Mouse (Mus musculus) heart, postnatal 0 days (tissue): ENCODE results near the gene Foxp1. TPM values are rescaled to one million over a fixed set of nuclear protein-coding genes. Genes with fewer than 3 reads are reported as not detected.

Experiments used
- ATAC-seq: fragments of 200-750 bp; cut with Nextera tagmentation; 2 replicates; pipeline ENCODE4 v1.8.0; 2017; ENCODE audit warnings: low read depth, moderate number of reproducible peaks, moderate library complexity; ENCODE audit not compliant: insufficient read depth
- DNase-seq: peaks from one replicate; pipeline ENCODE4 v3.0.0-alpha.2; 2016; ENCODE audit warnings: low spot score
- H3K27ac ChIP-seq: fragments of 300-500 bp; sonication (generic); 2 replicates; pipeline ENCODE4 v1.5.1; 2014; ENCODE audit warnings: low read depth, mild to moderate bottlenecking
- H3K27me3 ChIP-seq: fragments of 300-500 bp; sonication (generic); 2 replicates; pipeline ENCODE4 v1.6.1; 2014; ENCODE audit warnings: low read length, mixed read lengths; ENCODE audit not compliant: control insufficient read depth, insufficient read depth
- H3K36me3 ChIP-seq: fragments of 300-500 bp; sonication (generic); replicated peaks from 2 replicates; pipeline ENCODE4 v1.6.1; 2014; ENCODE audit warnings: low read length, mixed read lengths; ENCODE audit not compliant: control insufficient read depth, insufficient read depth
- H3K4me1 ChIP-seq: fragments of 300-500 bp; sonication (generic); 2 replicates; pipeline ENCODE4 v1.6.1; 2014; ENCODE audit warnings: antibody characterized with exemption; ENCODE audit not compliant: control insufficient read depth, insufficient read depth
- H3K4me2 ChIP-seq: fragments of 300-500 bp; sonication (generic); 2 replicates; pipeline ENCODE4 v1.6.1; 2014; ENCODE audit warnings: low read depth, mild to moderate bottlenecking, low read length, moderate library complexity
- H3K4me3 ChIP-seq: fragments of 300-500 bp; sonication (generic); 2 replicates; pipeline ENCODE4 v1.5.1; 2014; ENCODE audit warnings: low read depth, low read length
- H3K9ac ChIP-seq: fragments of 300-500 bp; sonication (generic); replicated peaks from 2 replicates; pipeline ENCODE4 v1.6.1; 2014; ENCODE audit warnings: low read depth, low read length, mixed read lengths
- H3K9me3 ChIP-seq: fragments of 300-500 bp; sonication (generic); replicated peaks from 2 replicates; pipeline ENCODE4 v1.6.1; 2016; ENCODE audit warnings: low read length; ENCODE audit not compliant: control insufficient read depth
- CTCF ChIP-seq: IDR thresholded peaks from 2 replicates; pipeline ENCODE4 v1.5.1; 2016; ENCODE audit warnings: antibody characterized with exemption, control low read depth, low read depth
- EP300 ChIP-seq: IDR thresholded peaks from 2 replicates; pipeline ENCODE4 v1.6.1; 2016; ENCODE audit warnings: antibody characterized with exemption, low read depth
- WGBS: fragments of 180-500 bp; shearing (Covaris S2); extraction: QIAGEN DNeasy Blood & Tissue Kit; methylation state at CpG from one replicate; pipeline ENCODE4 v1.1.7; 2014; 5-methylcytosine and 5-hydroxymethylcytosine counted together
- polyA plus RNA-seq: library from polyadenylated mRNA; unstranded; fragments of >200 nt; fragmentation: Nextera tagmentation; extraction: Ambion mirVana; gene quantifications from 2 replicates; pipeline ENCODE4 v1.2.1, GENCODE M21; 2015
- total RNA-seq: library from RNA; depleted of rRNA; stranded (reverse); fragments of >200 nt; gene quantifications from 2 replicates; pipeline ENCODE4 v1.2.3, GENCODE M21; 2014; ENCODE audit warnings: low replicate concordance

Gene Foxp1
- total and polyA plus RNA-seq, 2 experiments from 2014 or later: 40.7 to 88.1 TPM

GRCm38 (mm10) chr6:99430560-99430959, 92.0 kb downstream of the Foxp1 start:
- Histone ChIP-seq H3K4me3 (no peak overlapping the region), H3K9me3 (no peaks in the 10 kb centered on the region), H3K27me3 (no peaks in the 10 kb centered on the region), H3K9ac (no peak overlapping the region), H3K4me1 (no peaks in the 10 kb centered on the region), H3K36me3 (0 out of 2 replicates have a peak, but pooled peaks cover 7% of the 10 kb centered on the region), H3K4me2 (no peak overlapping the region), H3K27ac (no peak overlapping the region)
- TF ChIP-seq EP300 (no peak), CTCF (no peak)
- DNase-seq (no peak), ATAC-seq (no peak)
- 93% methylated on average over 14 of the region's 14 CpGs for WGBS

DNA sequence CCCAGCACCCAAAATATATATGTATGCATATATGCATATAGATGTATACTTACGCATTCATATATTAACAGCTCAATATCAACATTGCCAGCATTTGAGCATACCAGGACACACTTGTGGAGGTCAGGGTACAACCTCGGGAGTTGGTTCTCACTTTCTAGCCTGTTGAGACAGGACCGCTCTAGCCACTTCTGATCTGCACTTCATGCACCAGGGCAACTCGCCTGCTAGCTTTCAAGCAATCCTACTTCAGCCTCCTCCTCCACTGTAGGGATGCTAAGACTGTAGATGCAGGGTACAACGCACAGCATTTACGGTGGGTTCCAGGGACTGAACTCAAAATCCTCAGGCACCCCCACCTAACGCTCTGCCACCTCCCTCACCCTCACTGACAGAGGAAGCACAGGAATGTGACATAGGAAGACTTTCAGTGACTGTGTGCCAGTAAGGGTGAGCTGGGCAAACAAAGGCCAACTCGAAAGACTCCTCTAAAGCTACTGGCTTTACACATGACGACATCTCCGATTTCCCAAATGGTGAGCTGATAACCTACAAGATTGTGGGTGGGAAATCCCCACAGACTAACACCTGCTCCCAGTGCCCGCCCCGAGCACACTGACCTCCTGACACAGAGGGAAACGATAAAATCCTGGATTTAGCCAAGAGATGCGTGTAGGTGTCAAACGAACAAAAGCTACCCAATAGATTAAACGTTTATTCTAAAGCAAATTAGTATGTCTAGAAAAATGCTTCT, 93.0 kb downstream of the Foxp1 start:
- ATAC-seq: no peak
- no peak for TF ChIP-seq CTCF
- no peaks in the 10 kb centered on the region for H3K27me3 ChIP-seq
- H3K9ac ChIP-seq: no peak overlapping the region
- H3K9me3 ChIP-seq: no peaks in the 10 kb centered on the region
- no peak overlapping the region for H3K4me3 ChIP-seq
- H3K36me3 ChIP-seq: 0 out of 2 replicates have a peak, but pooled peaks cover 6% of the 10 kb centered on the region
- H3K4me2 ChIP-seq: no peak overlapping the region
- 72% methylated on average over 16 of the region's 16 CpGs for WGBS
- H3K4me1 ChIP-seq: no peaks in the 10 kb centered on the region
- DNase-seq: no peak
- no peak overlapping the region for H3K27ac ChIP-seq

- ATAC-seq: no peak
- no peaks in the 10 kb centered on the region for H3K27me3 ChIP-seq
- no peaks in the 10 kb centered on the region for H3K9me3 ChIP-seq
- no peak overlapping the region for H3K9ac ChIP-seq
- H3K4me2 ChIP-seq: no peak overlapping the region
- no peak for TF ChIP-seq EP300
- TF ChIP-seq CTCF: no peak
- H3K36me3 ChIP-seq: 0 out of 2 replicates have a peak, but pooled peaks cover 6% of the 10 kb centered on the region
- WGBS: 75% methylated on average over 2 of the region's 2 CpGs
- no peaks in the 10 kb centered on the region for H3K4me1 ChIP-seq
- no peak overlapping the region for H3K4me3 ChIP-seq
- no peak overlapping the region for H3K27ac ChIP-seq
- DNase-seq: no peak
Observed at GRCm38 (mm10) chr6:99428961-99429360, 93.6 kb downstream of the Foxp1 start.

DNA sequence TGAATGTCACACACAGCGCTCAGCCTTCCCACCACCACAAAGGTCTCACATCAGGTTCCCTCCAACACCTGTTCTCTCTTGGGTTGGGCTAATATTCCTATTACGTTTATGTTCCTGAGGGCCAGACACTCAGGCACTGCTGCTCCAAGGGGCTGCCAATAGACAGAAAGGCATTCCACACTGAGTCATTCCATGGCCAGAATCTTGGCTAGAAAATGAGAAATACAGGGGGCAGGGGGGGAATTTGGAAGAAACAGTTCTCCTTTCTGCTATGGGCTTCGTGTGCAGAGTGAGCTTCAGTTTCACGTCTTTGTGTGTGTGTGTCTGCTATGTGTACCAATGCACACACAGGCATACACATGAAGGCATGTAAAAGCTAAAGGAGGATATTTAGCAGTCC, 95.2 kb downstream of the Foxp1 start:
- Histone ChIP-seq H3K4me1 (no peaks in the 10 kb centered on the region), H3K27ac (no peak overlapping the region), H3K4me3 (no peak overlapping the region), H3K9me3 (no peaks in the 10 kb centered on the region), H3K4me2 (no peak overlapping the region), H3K27me3 (no peaks in the 10 kb centered on the region), H3K36me3 (0 out of 2 replicates have a peak, but pooled peaks cover 6% of the 10 kb centered on the region), H3K9ac (no peak overlapping the region)
- DNase-seq (no peak), ATAC-seq (no peak)
- 71% methylated on average over 4 of the region's 4 CpGs for WGBS
- TF ChIP-seq EP300: no peak
- TF ChIP-seq CTCF: no peak

- ATAC-seq: peak; percentile 44; the same call in 1 of the 2 replicates
- TF ChIP-seq CTCF: no peak
- no peak for TF ChIP-seq EP300
Observed at GRCm38 (mm10) chr6:99425044-99425443, 97.5 kb downstream of the Foxp1 start.

More at GRCm38 (mm10) chr6:99425044-99425443, 97.5 kb downstream of the Foxp1 start:
- Histone ChIP-seq H3K4me1 (no peaks in the 10 kb centered on the region), H3K27ac (no peak overlapping the region), H3K9me3 (no peaks in the 10 kb centered on the region), H3K36me3 (0 out of 2 replicates have a peak, but pooled peaks cover 6% of the 10 kb centered on the region), H3K4me3 (no peak overlapping the region), H3K4me2 (no peak overlapping the region), H3K9ac (no peak overlapping the region), H3K27me3 (no peaks in the 10 kb centered on the region)
- DNase-seq: peak; percentile 54
- 60% methylated on average over 3 of the region's 3 CpGs for WGBS
